ENCODE assay signal across 12 mouse cellular contexts in genomic region chr5:91075021-91075420, GRCm38 (mm10). TPM values are rescaled to one million over a fixed set of nuclear protein-coding genes. Genes with fewer than 3 reads are reported as not detected.
DNase-seq lines count a peak whose midpoint lies in the region; ATAC-seq lines count a peak whose summit lies in the region.
"Had no signal": no experiment of that assay in that cellular context is flagged by ENCODE, and none has a peak within 500 bp of the region (broad histone marks: within the 10 kb centered on the region; RNA-seq: fewer than 3 reads in every experiment).

No protein-coding gene starts in this region.

- DNase-seq in heart, postnatal 10 days: no peak
- DNase-seq in ZHBTc4 (ENCODE audit: low read depth, low spot score): peak; percentile 2
- no peak for DNase-seq in layer of hippocampus, adult 9-11 months
- no peak for DNase-seq in spleen, postnatal 36 days (ENCODE audit: low spot score in 2 of 2)
- DNase-seq in frontal cortex, postnatal 25 days (ENCODE audit: low spot score in 2 of 2): no peak
- DNase-seq: cerebellum, adult 9-10 months; gastrocnemius, postnatal 14 days; right cerebral cortex, postnatal 14 days had no signal

- no peak for ATAC-seq in heart, embryonic 13.5 days (ENCODE audit: extremely low read depth, insufficient number of reproducible peaks, low FRiP score, low TSS enrichment)
- ATAC-seq in hindbrain, embryonic 13.5 days (ENCODE audit: low FRiP score): no peak
- peak; percentile 20; the same call in 1 of the 2 replicates for ATAC-seq in midbrain, embryonic 15.5 days (replicated peaks)

- H3K9ac ChIP-seq in heart, embryonic 13.5 days: no peak overlapping the region; the same call in 1 of the 2 replicates
- H3K9ac ChIP-seq in hindbrain, embryonic 13.5 days: no peak overlapping the region
- H3K9ac ChIP-seq in midbrain, embryonic 15.5 days: no peak overlapping the region

- H3K27ac ChIP-seq in heart, embryonic 13.5 days (replicated peaks): no peak overlapping the region
- no peak overlapping the region for H3K27ac ChIP-seq in hindbrain, embryonic 13.5 days
- no peak overlapping the region for H3K27ac ChIP-seq in midbrain, embryonic 15.5 days
- H3K27ac ChIP-seq: left cerebral cortex, adult 2 months had no signal

- peak overlapping the region; percentile 94 for H3K4me2 ChIP-seq in heart, embryonic 13.5 days
- H3K4me2 ChIP-seq in hindbrain, embryonic 13.5 days: peak overlapping the region; percentile 60
- H3K4me2 ChIP-seq in midbrain, embryonic 15.5 days: peak overlapping the region; percentile 53

- H3K36me3 ChIP-seq in heart, embryonic 13.5 days: no peaks in the 10 kb centered on the region
- H3K36me3 ChIP-seq in hindbrain, embryonic 13.5 days: no peaks in the 10 kb centered on the region
- H3K36me3 ChIP-seq in midbrain, embryonic 15.5 days (replicated peaks): no peaks in the 10 kb centered on the region

- peak overlapping the region; percentile 57 for H3K4me3 ChIP-seq in heart, embryonic 13.5 days
- H3K4me3 ChIP-seq in hindbrain, embryonic 13.5 days: peak overlapping the region; percentile 35; the same call in 1 of the 2 replicates
- peak overlapping the region; percentile 29; the same call in 1 of the 2 replicates for H3K4me3 ChIP-seq in midbrain, embryonic 15.5 days
- H3K4me3 ChIP-seq: left cerebral cortex, adult 2 months had no signal

- H3K27me3 ChIP-seq in heart, embryonic 13.5 days (replicated peaks): peaks cover 14% of the 10 kb centered on the region
- H3K27me3 ChIP-seq in hindbrain, embryonic 13.5 days: peaks cover 23% of the 10 kb centered on the region
- peaks cover 8% of the 10 kb centered on the region for H3K27me3 ChIP-seq in midbrain, embryonic 15.5 days (replicated peaks)

- intact Hi-C loops in heart, postnatal 10 days (cut with DNase I): no loop called here

- H3K9me3 ChIP-seq in heart, embryonic 13.5 days: no peaks in the 10 kb centered on the region
- no peaks in the 10 kb centered on the region for H3K9me3 ChIP-seq in hindbrain, embryonic 13.5 days
- no peaks in the 10 kb centered on the region for H3K9me3 ChIP-seq in midbrain, embryonic 15.5 days

- WGBS in heart, embryonic 13.5 days: 41% methylated on average over 1 of the region's 1 CpGs
- WGBS in hindbrain, embryonic 13.5 days: 35% methylated on average over 1 of the region's 1 CpGs
- WGBS in midbrain, embryonic 15.5 days: 44% methylated on average over 1 of the region's 1 CpGs

- peaks cover 12% of the 10 kb centered on the region; the same call in 1 of the 2 replicates for H3K4me1 ChIP-seq in heart, embryonic 13.5 days
- peaks cover 8% of the 10 kb centered on the region for H3K4me1 ChIP-seq in hindbrain, embryonic 13.5 days (replicated peaks)
- H3K4me1 ChIP-seq in midbrain, embryonic 15.5 days: 0 out of 2 replicates have a peak, but pooled peaks cover 3% of the 10 kb centered on the region

RNA-seq across cellular contexts. Expression of gene Ereg, which starts 0.6 kb away (rescaled TPM):
- 0.07 and 0.09 TPM in 2 replicates for polyA plus RNA-seq in heart, embryonic 13.5 days (2015; fragmentation: Nextera tagmentation; extraction: Ambion mirVana)
- total RNA-seq in heart, postnatal 10 days (2021): under 1 TPM; 0.05 to 0.17 TPM
- not detected in 2 replicates for polyA plus RNA-seq in hindbrain, embryonic 13.5 days (2015; fragmentation: Nextera tagmentation; extraction: Ambion mirVana)
- not detected in 2 replicates for polyA plus RNA-seq in midbrain, embryonic 15.5 days (2015; fragmentation: Nextera tagmentation; extraction: Ambion mirVana)
- total RNA-seq: gastrocnemius, postnatal 14 days; left cerebral cortex, adult 2 months had no signal

RNA-seq across cellular contexts. Expression of gene Epgn, which starts 47.8 kb away (rescaled TPM):
- polyA plus RNA-seq in heart, embryonic 13.5 days (2015; fragmentation: Nextera tagmentation; extraction: Ambion mirVana): 0.13 and 0.16 TPM in 2 replicates
- total RNA-seq in heart, postnatal 10 days (2021): under 1 TPM; 0.30 to 0.34 TPM
- not detected in 2 replicates for polyA plus RNA-seq in hindbrain, embryonic 13.5 days (2015; fragmentation: Nextera tagmentation; extraction: Ambion mirVana)
- not detected in 2 replicates for polyA plus RNA-seq in midbrain, embryonic 15.5 days (2015; fragmentation: Nextera tagmentation; extraction: Ambion mirVana)
